35 mouse cellular contexts compared by ENCODE assay signal in the genomic region with DNA sequence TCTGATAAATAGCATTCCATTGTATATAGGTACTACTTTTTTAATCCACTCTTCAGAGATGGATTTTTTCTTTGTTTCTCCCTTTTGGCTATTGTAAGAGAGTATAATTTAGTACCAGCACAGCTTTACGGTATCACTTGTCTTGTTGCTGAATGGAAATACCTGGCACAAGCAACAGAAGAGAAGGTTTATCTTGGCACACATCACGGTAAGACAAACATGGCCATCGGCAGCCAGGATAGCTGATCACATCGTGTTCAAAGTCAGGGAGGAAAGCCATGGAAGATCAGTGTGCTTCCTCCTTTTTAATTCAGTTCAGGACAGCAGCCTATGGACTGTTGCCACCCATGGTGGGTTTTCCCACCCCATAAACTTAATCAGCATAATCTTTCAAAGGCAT.
"Had no signal": no experiment of that assay in that cellular context is flagged by ENCODE, and none has a peak within 500 bp of the region (broad histone marks: within the 10 kb centered on the region; RNA-seq: fewer than 3 reads in every experiment).

No protein-coding gene starts in this region.

- H3K4me3 ChIP-seq: heart, embryonic 10.5 days; heart, embryonic 12.5 days; heart, embryonic 13.5 days; heart, embryonic 15.5 days; hindbrain, embryonic 10.5 days; hindbrain, embryonic 12.5 days; hindbrain, embryonic 13.5 days; hindbrain, embryonic 15.5 days; intestine, embryonic 15.5 days; kidney, embryonic 15.5 days; layer of hippocampus, adult 2 months had no signal

- H3K9me3 ChIP-seq: heart, embryonic 10.5 days; heart, embryonic 12.5 days; heart, embryonic 13.5 days; heart, embryonic 15.5 days; hindbrain, embryonic 10.5 days; hindbrain, embryonic 12.5 days; hindbrain, embryonic 13.5 days; hindbrain, embryonic 15.5 days; intestine, embryonic 15.5 days; kidney, embryonic 15.5 days had no signal

- H3K9ac ChIP-seq: heart, embryonic 12.5 days; heart, embryonic 13.5 days; heart, embryonic 15.5 days; hindbrain, embryonic 12.5 days; hindbrain, embryonic 13.5 days; hindbrain, embryonic 14.5 days; hindbrain, embryonic 15.5 days; intestine, embryonic 15.5 days; kidney, embryonic 15.5 days had no signal

- H3K4me1 ChIP-seq: heart, embryonic 10.5 days; heart, embryonic 12.5 days; heart, embryonic 13.5 days; heart, embryonic 15.5 days; hindbrain, embryonic 10.5 days; hindbrain, embryonic 12.5 days; hindbrain, embryonic 13.5 days; hindbrain, embryonic 15.5 days; intestine, embryonic 15.5 days; kidney, embryonic 15.5 days had no signal

- H3K36me3 ChIP-seq: heart, embryonic 10.5 days; heart, embryonic 12.5 days; heart, embryonic 13.5 days; heart, embryonic 15.5 days; hindbrain, embryonic 10.5 days; hindbrain, embryonic 12.5 days; hindbrain, embryonic 13.5 days; hindbrain, embryonic 15.5 days; intestine, embryonic 15.5 days; kidney, embryonic 15.5 days had no signal

- H3K27ac ChIP-seq: heart, embryonic 10.5 days; heart, embryonic 13.5 days; heart, embryonic 15.5 days; hindbrain, embryonic 10.5 days; hindbrain, embryonic 12.5 days; hindbrain, embryonic 13.5 days; hindbrain, embryonic 14.5 days; hindbrain, embryonic 15.5 days; hindbrain, postnatal 0 days; intestine, embryonic 15.5 days; kidney, embryonic 15.5 days; kidney, postnatal 0 days; layer of hippocampus, adult 2 months had no signal

- H3K27me3 ChIP-seq: heart, embryonic 12.5 days; heart, embryonic 13.5 days; heart, embryonic 15.5 days; hindbrain, embryonic 12.5 days; hindbrain, embryonic 13.5 days; hindbrain, embryonic 15.5 days; intestine, embryonic 15.5 days; kidney, embryonic 15.5 days had no signal

- DNase-seq: heart, postnatal 10 days; heart, postnatal 14 days; heart, postnatal 36 days; heart, postnatal 4 days; kidney, adult 11 months; kidney, adult 18-20 months; kidney, adult 2 months; kidney, adult 8-10 months; kidney, adult 9 months; kidney, postnatal 10 days; kidney, postnatal 14 days; kidney, postnatal 25 days; kidney, postnatal 36 days; kidney, postnatal 4 days; layer of hippocampus, adult 9-11 months; layer of hippocampus, postnatal 36 days had no signal

- H3K4me2 ChIP-seq: heart, embryonic 11.5 days; heart, embryonic 12.5 days; heart, embryonic 13.5 days; heart, embryonic 15.5 days; hindbrain, embryonic 12.5 days; hindbrain, embryonic 13.5 days; hindbrain, embryonic 14.5 days; hindbrain, embryonic 15.5 days; intestine, embryonic 15.5 days; kidney, embryonic 15.5 days had no signal

- ATAC-seq: hindbrain, embryonic 16.5 days; hindbrain, postnatal 0 days; inflammation-experienced regulatory T-cells, adult 6 months; intestine, embryonic 15.5 days; intestine, embryonic 16.5 days; intestine, postnatal 0 days had no signal
